Mouse (Mus musculus) midbrain, embryonic 10.5 days (tissue): ENCODE data around the gene Sfpq. TPM values are rescaled to one million over a fixed set of nuclear protein-coding genes. Genes with fewer than 3 reads are reported as not detected.

Experiments
- DNase-seq: peaks from one replicate; pipeline ENCODE4 v3.0.0-alpha.2; 2017; ENCODE audit warnings: low spot score
- H3K27ac ChIP-seq: fragments of 300-500 bp; sonication (generic); replicated peaks from 2 replicates; pipeline ENCODE4 v1.5.1; 2016; ENCODE audit warnings: mild to moderate bottlenecking
- H3K27me3 ChIP-seq: fragments of 300-500 bp; sonication (generic); 2 replicates; pipeline ENCODE4 v1.6.1; 2016; ENCODE audit warnings: low read depth, mild to moderate bottlenecking; ENCODE audit not compliant: poor library complexity, severe bottlenecking
- H3K36me3 ChIP-seq: fragments of 300-500 bp; sonication (generic); 2 replicates; pipeline ENCODE4 v1.6.1; 2016; ENCODE audit warnings: mild to moderate bottlenecking, moderate library complexity
- H3K4me1 ChIP-seq: fragments of 300-500 bp; sonication (generic); 2 replicates; pipeline ENCODE4 v1.6.1; 2016
- H3K4me3 ChIP-seq: fragments of 300-500 bp; sonication (generic); 2 replicates; pipeline ENCODE4 v1.5.1; 2016; ENCODE audit warnings: mild to moderate bottlenecking, moderate library complexity
- H3K9me3 ChIP-seq: fragments of 300-500 bp; sonication (generic); replicated peaks from 2 replicates; pipeline ENCODE4 v1.6.1; 2016; ENCODE audit warnings: mild to moderate bottlenecking
- WGBS: fragments of 180-500 bp; shearing (Covaris S2); methylation state at CpG from one replicate; pipeline ENCODE4 v1.1.7; 2016; 5-methylcytosine and 5-hydroxymethylcytosine counted together
- polyA plus RNA-seq: library from polyadenylated mRNA; unstranded; fragments of >200 nt; fragmentation: Nextera tagmentation; extraction: Ambion mirVana; gene quantifications from 2 replicates; pipeline ENCODE4 v1.2.1, GENCODE M21; 2016

The Sfpq gene
- polyA plus RNA-seq, 1 experiment from 2014 or later = 110 TPM

DNA sequence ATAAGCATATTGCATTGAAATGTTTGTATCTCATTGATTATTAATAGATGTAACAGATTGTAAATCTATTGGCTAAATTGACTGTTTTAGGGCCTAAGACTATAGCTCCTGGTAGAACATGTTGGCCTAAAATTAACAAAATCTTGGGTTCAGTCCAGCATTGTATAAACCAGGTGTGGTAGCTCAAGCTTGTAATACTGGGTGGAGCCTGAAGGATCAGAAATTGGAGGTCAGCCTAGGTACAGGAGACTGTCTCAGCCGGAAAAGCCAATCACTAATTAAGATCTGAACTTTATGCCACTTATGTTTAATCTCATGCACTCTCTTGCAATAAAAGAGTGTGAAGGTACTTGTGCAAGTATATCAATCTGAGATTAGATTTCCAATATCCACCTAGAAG is 64.6 kb downstream of the Sfpq start:
- Histone ChIP-seq H3K4me1 (no peaks in the 10 kb centered on the region), H3K36me3 (peaks cover 32% of the 10 kb centered on the region), H3K4me3 (no peak overlapping the region), H3K27ac (no peak overlapping the region), H3K27me3 (no peaks in the 10 kb centered on the region), H3K9me3 (no peaks in the 10 kb centered on the region)
- WGBS = 88% methylated on average over 1 of the region's 1 CpGs
- DNase-seq = no peak

Other genes with a start within 250 kb of the Sfpq start
- 25.1 and 27.2 TPM in 2 replicates for gene Zmym4, start 53.2 kb upstream of the Sfpq start, polyA plus RNA-seq
- 34.7 and 38.5 TPM in 2 replicates for gene Zmym1, start 39.8 kb downstream of the Sfpq start, polyA plus RNA-seq
- 19.0 and 22.7 TPM in 2 replicates for gene Zmym6, start 56.1 kb downstream of the Sfpq start, polyA plus RNA-seq
- 15.3 and 20.1 TPM in 2 replicates for gene Tmem35b, start 102.4 kb downstream of the Sfpq start, polyA plus RNA-seq
- gene Dlgap3, start 147.9 kb downstream of the Sfpq start, polyA plus RNA-seq = 1.9 and 2.8 TPM in 2 replicates
- gene Smim12, start 222.5 kb downstream of the Sfpq start, polyA plus RNA-seq = 69.3 and 75.2 TPM in 2 replicates